Mouse (Mus musculus) subcutaneous adipose tissue, adult 2 months (tissue): ENCODE data around the gene Mdh1. TPM values are rescaled to one million over a fixed set of nuclear protein-coding genes. Genes with fewer than 3 reads are reported as not detected.

Experiments used
- polyA plus RNA-seq: library from polyadenylated mRNA; depleted of rRNA; stranded (reverse); fragments of >200 nt; gene quantifications from 2 replicates; pipeline ENCODE4 v1.2.3, GENCODE M21; 2012; ENCODE audit warnings: low replicate concordance; rRNA removed

Mdh1 gene
- polyA plus RNA-seq = 240 and 397 TPM in 2 replicates

DNA sequence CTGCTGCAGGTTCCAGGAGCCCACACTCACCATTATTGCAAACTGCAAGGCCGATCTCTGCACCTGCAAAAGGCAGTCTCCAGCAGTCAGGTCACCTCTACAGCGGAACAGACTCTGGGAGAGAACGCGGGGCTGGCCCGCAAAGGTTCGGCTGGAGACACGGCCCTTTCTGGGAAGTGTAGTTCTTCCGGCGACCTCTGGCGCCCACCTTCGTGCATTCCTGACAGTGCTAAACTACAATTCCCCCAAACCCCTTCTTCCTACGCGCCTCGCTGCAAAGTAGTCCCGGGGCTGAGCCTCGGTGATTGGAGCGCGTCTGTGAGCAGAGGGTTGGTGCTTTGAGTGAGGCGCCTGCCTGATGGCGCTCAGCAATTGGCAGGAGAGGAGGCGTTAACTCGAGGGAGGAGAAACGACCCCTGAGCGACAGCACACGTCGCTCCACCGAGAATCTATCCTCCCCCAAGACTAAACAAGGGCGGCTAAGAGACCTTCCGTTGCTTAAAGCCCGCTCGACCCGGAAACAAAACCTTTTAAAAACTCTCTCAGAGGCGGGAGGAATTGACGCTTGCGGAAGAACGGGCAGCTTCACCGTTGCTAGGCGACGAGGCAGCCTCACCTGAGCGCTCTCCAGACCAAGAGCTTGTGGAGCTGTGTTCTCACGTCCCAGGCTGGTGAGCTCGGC is at the start of gene Mdh1, which contains the start of gene Wdpcp:
TSS of gene Mdh1 (minus strand) at position 668 of the 682 bp plus-strand sequence.
TSS of gene Wdpcp (plus strand) at position 536 of the 682 bp plus-strand sequence.

Other genes with a start within 250 kb of the Mdh1 start
- gene Ugp2, start 201.2 kb downstream of the Mdh1 start, polyA plus RNA-seq = 13.4 and 18.0 TPM in 2 replicates
- gene Wdpcp, start 132 bp downstream of the Mdh1 start, polyA plus RNA-seq = 8.3 and 8.5 TPM in 2 replicates